Mouse (Mus musculus): ENCODE results near the gene Cav3. TPM values are rescaled to one million over a fixed set of nuclear protein-coding genes. Genes with fewer than 3 reads are reported as not detected.

The Cav3 gene
- polyA plus RNA-seq, 1 experiment from 2014 or later: 0.13 TPM

GRCm38 (mm10) chr6:112489910-112490559, 30.7 kb downstream of the Cav3 start, which contains the start of gene Oxtr:
Oxtr (minus strand) TSS chr6:112489943.
- Histone ChIP-seq H3K9me3 (ENCODE audit: control insufficient read depth, low read length) (no peaks in the 10 kb centered on the region; the same call in 1 of the 2 replicates), H3K27ac (replicated peaks; ENCODE audit: low read depth, low read length) (no peak within 1 kb of the TSS), H3K9ac (ENCODE audit: low read length) (peak within 1 kb of the TSS; percentile 41), H3K4me1 (ENCODE audit: control insufficient read depth, insufficient read depth, low read length) (peaks cover 16% of the 10 kb centered on the region), H3K4me3 (ENCODE audit: low read depth, low read length) (peak within 1 kb of the TSS; percentile 20), H3K4me2 (ENCODE audit: low read depth, severe bottlenecking) (peak within 1 kb of the TSS; percentile 50), H3K36me3 (ENCODE audit: control insufficient read depth, insufficient read depth, low read length) (no peaks in the 10 kb centered on the region), H3K27me3 (ENCODE audit: control insufficient read depth, insufficient read depth, low read length) (peaks cover 40% of the 10 kb centered on the region)
- no peak for DNase-seq (ENCODE audit: low spot score)
- WGBS: 10% methylated on average over 24 of the region's 24 CpGs
- ATAC-seq (ENCODE audit: insufficient number of reproducible peaks, low FRiP score, low TSS enrichment, low read depth): no peak

- Histone ChIP-seq H3K4me2 (ENCODE audit: low read depth, severe bottlenecking) (peak overlapping the region; percentile 50), H3K36me3 (ENCODE audit: control insufficient read depth, insufficient read depth, low read length) (no peaks in the 10 kb centered on the region), H3K9ac (ENCODE audit: low read length) (peak overlapping the region; percentile 41), H3K27me3 (ENCODE audit: control insufficient read depth, insufficient read depth, low read length) (peaks cover 40% of the 10 kb centered on the region), H3K4me3 (ENCODE audit: low read depth, low read length) (peak overlapping the region; percentile 20; the same call in 1 of the 2 replicates), H3K4me1 (ENCODE audit: control insufficient read depth, insufficient read depth, low read length) (peaks cover 23% of the 10 kb centered on the region), H3K9me3 (ENCODE audit: control insufficient read depth, low read length) (no peaks in the 10 kb centered on the region; the same call in 1 of the 2 replicates), H3K27ac (replicated peaks; ENCODE audit: low read depth, low read length) (no peak overlapping the region)
- DNase-seq (ENCODE audit: low spot score): peak; percentile 92
- 2% methylated on average over 35 of the region's 35 CpGs for WGBS
- peak; percentile 57; the same call in 1 of the 2 replicates for ATAC-seq (ENCODE audit: insufficient number of reproducible peaks, low FRiP score, low TSS enrichment, low read depth)
Measured at GRCm38 (mm10) chr6:112490625-112491242, 31.4 kb downstream of the Cav3 start.

GRCm38 (mm10) chr6:112491521-112491920, 32.2 kb downstream of the Cav3 start:
- no peaks in the 10 kb centered on the region for H3K36me3 ChIP-seq (ENCODE audit: control insufficient read depth, insufficient read depth, low read length)
- no peak overlapping the region for H3K9ac ChIP-seq (ENCODE audit: low read length)
- H3K27ac ChIP-seq (replicated peaks; ENCODE audit: low read depth, low read length): no peak overlapping the region
- peaks cover 40% of the 10 kb centered on the region for H3K27me3 ChIP-seq (ENCODE audit: control insufficient read depth, insufficient read depth, low read length)
- no peak for ATAC-seq (ENCODE audit: insufficient number of reproducible peaks, low FRiP score, low TSS enrichment, low read depth)
- 81% methylated on average over 8 of the region's 8 CpGs for WGBS
- no peak overlapping the region for H3K4me2 ChIP-seq (ENCODE audit: low read depth, severe bottlenecking)
- H3K4me3 ChIP-seq (ENCODE audit: low read depth, low read length): no peak overlapping the region
- DNase-seq (ENCODE audit: low spot score): no peak
- H3K9me3 ChIP-seq (ENCODE audit: control insufficient read depth, low read length): no peaks in the 10 kb centered on the region; the same call in 1 of the 2 replicates
- peaks cover 24% of the 10 kb centered on the region for H3K4me1 ChIP-seq (ENCODE audit: control insufficient read depth, insufficient read depth, low read length)

GRCm38 (mm10) chr6:112492656-112493055, 33.4 kb downstream of the Cav3 start:
- peaks cover 24% of the 10 kb centered on the region for H3K4me1 ChIP-seq (ENCODE audit: control insufficient read depth, insufficient read depth, low read length)
- no peaks in the 10 kb centered on the region for H3K36me3 ChIP-seq (ENCODE audit: control insufficient read depth, insufficient read depth, low read length)
- DNase-seq (ENCODE audit: low spot score) (no peak), ATAC-seq (ENCODE audit: insufficient number of reproducible peaks, low FRiP score, low TSS enrichment, low read depth) (no peak)
- 90% methylated on average over 6 of the region's 6 CpGs for WGBS
- no peak overlapping the region for H3K9ac ChIP-seq (ENCODE audit: low read length)
- H3K4me2 ChIP-seq (ENCODE audit: low read depth, severe bottlenecking): no peak overlapping the region
- H3K27ac ChIP-seq (replicated peaks; ENCODE audit: low read depth, low read length): no peak overlapping the region
- peaks cover 30% of the 10 kb centered on the region for H3K27me3 ChIP-seq (ENCODE audit: control insufficient read depth, insufficient read depth, low read length)
- H3K9me3 ChIP-seq (ENCODE audit: control insufficient read depth, low read length): no peaks in the 10 kb centered on the region; the same call in 1 of the 2 replicates
- H3K4me3 ChIP-seq (ENCODE audit: low read depth, low read length): no peak overlapping the region

- Histone ChIP-seq H3K9me3 (ENCODE audit: control insufficient read depth, low read length) (no peaks in the 10 kb centered on the region), H3K27ac (replicated peaks; ENCODE audit: low read depth, low read length) (no peak overlapping the region), H3K4me3 (ENCODE audit: low read depth, low read length) (no peak overlapping the region), H3K36me3 (ENCODE audit: control insufficient read depth, insufficient read depth, low read length) (no peaks in the 10 kb centered on the region), H3K9ac (ENCODE audit: low read length) (no peak overlapping the region), H3K27me3 (ENCODE audit: control insufficient read depth, insufficient read depth, low read length) (peaks cover 23% of the 10 kb centered on the region), H3K4me1 (ENCODE audit: control insufficient read depth, insufficient read depth, low read length) (peaks cover 24% of the 10 kb centered on the region), H3K4me2 (ENCODE audit: low read depth, severe bottlenecking) (no peak overlapping the region)
- ATAC-seq (ENCODE audit: insufficient number of reproducible peaks, low FRiP score, low TSS enrichment, low read depth): no peak
- no peak for DNase-seq (ENCODE audit: low spot score)
- WGBS: 87% methylated on average over 9 of the region's 9 CpGs
Measured at GRCm38 (mm10) chr6:112493371-112493770, 34.1 kb downstream of the Cav3 start.

- no peak overlapping the region for H3K4me2 ChIP-seq (ENCODE audit: low read depth, severe bottlenecking)
- ATAC-seq (ENCODE audit: insufficient number of reproducible peaks, low FRiP score, low TSS enrichment, low read depth) (no peak), DNase-seq (ENCODE audit: low spot score) (peak; percentile 42)
- WGBS: 58% methylated on average over 10 of the region's 10 CpGs
- no peaks in the 10 kb centered on the region for H3K36me3 ChIP-seq (ENCODE audit: control insufficient read depth, insufficient read depth, low read length)
- H3K4me1 ChIP-seq (ENCODE audit: control insufficient read depth, insufficient read depth, low read length): peaks cover 18% of the 10 kb centered on the region
- no peak overlapping the region for H3K4me3 ChIP-seq (ENCODE audit: low read depth, low read length)
- no peaks in the 10 kb centered on the region for H3K9me3 ChIP-seq (ENCODE audit: control insufficient read depth, low read length)
- peaks cover 10% of the 10 kb centered on the region for H3K27me3 ChIP-seq (ENCODE audit: control insufficient read depth, insufficient read depth, low read length)
- no peak overlapping the region for H3K27ac ChIP-seq (replicated peaks; ENCODE audit: low read depth, low read length)
- H3K9ac ChIP-seq (ENCODE audit: low read length): no peak overlapping the region
Measured at GRCm38 (mm10) chr6:112494620-112495081, 35.3 kb downstream of the Cav3 start.

- H3K9ac ChIP-seq (ENCODE audit: low read length): no peak overlapping the region
- WGBS: 25% methylated on average over 4 of the region's 4 CpGs
Measured at GRCm38 (mm10) chr6:112495219-112495618, 35.9 kb downstream of the Cav3 start.

GRCm38 (mm10) chr6:112496291-112497060, 37.2 kb downstream of the Cav3 start:
- Histone ChIP-seq H3K9me3 (ENCODE audit: control insufficient read depth, low read length) (no peaks in the 10 kb centered on the region), H3K4me2 (ENCODE audit: low read depth, severe bottlenecking) (no peak overlapping the region), H3K36me3 (ENCODE audit: control insufficient read depth, insufficient read depth, low read length) (no peaks in the 10 kb centered on the region), H3K27me3 (ENCODE audit: control insufficient read depth, insufficient read depth, low read length) (no peaks in the 10 kb centered on the region), H3K4me1 (ENCODE audit: control insufficient read depth, insufficient read depth, low read length) (peaks cover 15% of the 10 kb centered on the region), H3K4me3 (ENCODE audit: low read depth, low read length) (no peak overlapping the region), H3K9ac (ENCODE audit: low read length) (no peak overlapping the region), H3K27ac (replicated peaks; ENCODE audit: low read depth, low read length) (no peak overlapping the region)
- no peak for ATAC-seq (ENCODE audit: insufficient number of reproducible peaks, low FRiP score, low TSS enrichment, low read depth)
- WGBS: 83% methylated on average over 8 of the region's 8 CpGs
- DNase-seq (ENCODE audit: low spot score): no peak

More at GRCm38 (mm10) chr6:112495219-112495618, 35.9 kb downstream of the Cav3 start:
- Histone ChIP-seq H3K4me3 (ENCODE audit: low read depth, low read length) (no peak overlapping the region), H3K9me3 (ENCODE audit: control insufficient read depth, low read length) (no peaks in the 10 kb centered on the region), H3K4me2 (ENCODE audit: low read depth, severe bottlenecking) (no peak overlapping the region; the same call in 1 of the 2 replicates), H3K4me1 (ENCODE audit: control insufficient read depth, insufficient read depth, low read length) (peaks cover 16% of the 10 kb centered on the region), H3K27ac (replicated peaks; ENCODE audit: low read depth, low read length) (0 out of 2 replicates have a peak overlapping the region, but pooled peaks have one; percentile 42), H3K36me3 (ENCODE audit: control insufficient read depth, insufficient read depth, low read length) (no peaks in the 10 kb centered on the region), H3K27me3 (ENCODE audit: control insufficient read depth, insufficient read depth, low read length) (peaks cover 5% of the 10 kb centered on the region; the same call in 1 of the 2 replicates)
- DNase-seq (ENCODE audit: low spot score): peak; percentile 55
- no peak for ATAC-seq (ENCODE audit: insufficient number of reproducible peaks, low FRiP score, low TSS enrichment, low read depth)

Data from limb, embryonic 11.5 days (tissue).